Mouse (Mus musculus): ENCODE measurements around the gene Ahcyl2. TPM values are rescaled to one million over a fixed set of nuclear protein-coding genes. Genes with fewer than 3 reads are reported as not detected.
"Not testable (repeated sequence)": the region's sequence is repeated elsewhere in the genome, so short reads cannot be mapped to it uniquely, and the experiment has no call there.

Ahcyl2 gene
- polyA plus RNA-seq, 1 experiment from 2014 or later = 19.4 TPM

GRCm38 (mm10) chr6:29753336-29753735 lies 14.5 kb upstream of the Ahcyl2 start:
- H3K9ac ChIP-seq (replicated peaks) = no peak overlapping the region
- H3K4me3 ChIP-seq (replicated peaks) = no peak overlapping the region
- no peak overlapping the region for H3K4me2 ChIP-seq
- no peak overlapping the region for H3K27ac ChIP-seq (replicated peaks)
- H3K4me1 ChIP-seq = 0 out of 2 replicates have a peak, but pooled peaks cover 3% of the 10 kb centered on the region
- no peaks in the 10 kb centered on the region for H3K27me3 ChIP-seq (replicated peaks)
- WGBS = 70% methylated on average over 11 of the region's 11 CpGs
- no peaks in the 10 kb centered on the region for H3K9me3 ChIP-seq (replicated peaks)
- no peak for ATAC-seq (ENCODE audit: low FRiP score)
- H3K36me3 ChIP-seq = no peaks in the 10 kb centered on the region

GRCm38 (mm10) chr6:29756001-29756400 lies 11.8 kb upstream of the Ahcyl2 start:
- Histone ChIP-seq H3K4me1 (0 out of 2 replicates have a peak, but pooled peaks cover 3% of the 10 kb centered on the region), H3K27ac (replicated peaks) (no peak overlapping the region), H3K27me3 (replicated peaks) (no peaks in the 10 kb centered on the region), H3K9me3 (replicated peaks) (no peaks in the 10 kb centered on the region), H3K36me3 (0 out of 2 replicates have a peak, but pooled peaks cover 2% of the 10 kb centered on the region), H3K4me2 (no peak overlapping the region), H3K9ac (replicated peaks) (no peak overlapping the region), H3K4me3 (replicated peaks) (no peak overlapping the region)
- 73% methylated on average over 5 of the region's 5 CpGs for WGBS
- ATAC-seq (ENCODE audit: low FRiP score) = no peak

GRCm38 (mm10) chr6:29756476-29756875 lies 11.3 kb upstream of the Ahcyl2 start:
- H3K4me2 ChIP-seq = no peak overlapping the region
- H3K27me3 ChIP-seq (replicated peaks) = no peaks in the 10 kb centered on the region
- H3K36me3 ChIP-seq = 0 out of 2 replicates have a peak, but pooled peaks cover 2% of the 10 kb centered on the region
- H3K4me1 ChIP-seq = 0 out of 2 replicates have a peak, but pooled peaks cover 3% of the 10 kb centered on the region
- no peak overlapping the region for H3K27ac ChIP-seq (replicated peaks)
- H3K9me3 ChIP-seq (replicated peaks) = no peaks in the 10 kb centered on the region
- H3K4me3 ChIP-seq (replicated peaks) = no peak overlapping the region
- H3K9ac ChIP-seq (replicated peaks) = no peak overlapping the region
- WGBS = 85% methylated on average over 4 of the region's 4 CpGs
- ATAC-seq (ENCODE audit: low FRiP score) = no peak

- no peak overlapping the region for H3K27ac ChIP-seq (replicated peaks)
- H3K27me3 ChIP-seq (replicated peaks) = no peaks in the 10 kb centered on the region
- 48% methylated on average over 4 of the region's 4 CpGs for WGBS
- no peaks in the 10 kb centered on the region for H3K9me3 ChIP-seq (replicated peaks)
- no peak overlapping the region for H3K4me2 ChIP-seq
- no peak; the same call in 1 of the 2 replicates for ATAC-seq (ENCODE audit: low FRiP score)
- no peak overlapping the region for H3K9ac ChIP-seq (replicated peaks)
- no peak overlapping the region for H3K4me3 ChIP-seq (replicated peaks)
- 0 out of 2 replicates have a peak, but pooled peaks cover 1% of the 10 kb centered on the region for H3K4me1 ChIP-seq
- 0 out of 2 replicates have a peak, but pooled peaks cover 2% of the 10 kb centered on the region for H3K36me3 ChIP-seq
Measured at GRCm38 (mm10) chr6:29758417-29758816, 9.4 kb upstream of the Ahcyl2 start.

GRCm38 (mm10) chr6:29759012-29759679 lies 8.7 kb upstream of the Ahcyl2 start:
- WGBS = 87% methylated on average over 13 of the region's 13 CpGs

GRCm38 (mm10) chr6:29760397-29760796 lies 7.4 kb upstream of the Ahcyl2 start:
- H3K9ac ChIP-seq (replicated peaks); H3K4me1 ChIP-seq; H3K9me3 ChIP-seq (replicated peaks); H3K27ac ChIP-seq (replicated peaks); H3K4me3 ChIP-seq (replicated peaks); ATAC-seq (ENCODE audit: low FRiP score); H3K4me2 ChIP-seq; H3K36me3 ChIP-seq; H3K27me3 ChIP-seq (replicated peaks): not testable (repeated sequence)
- WGBS = 92% methylated on average over 2 of the region's 2 CpGs

More at GRCm38 (mm10) chr6:29759012-29759679, 8.7 kb upstream of the Ahcyl2 start:
- no peak for ATAC-seq (ENCODE audit: low FRiP score)
- no peak overlapping the region for H3K9ac ChIP-seq (replicated peaks)
- H3K27ac ChIP-seq (replicated peaks) = no peak overlapping the region
- no peaks in the 10 kb centered on the region for H3K27me3 ChIP-seq (replicated peaks)
- H3K9me3 ChIP-seq (replicated peaks) = no peaks in the 10 kb centered on the region
- 0 out of 2 replicates have a peak, but pooled peaks cover 2% of the 10 kb centered on the region for H3K36me3 ChIP-seq
- no peak overlapping the region for H3K4me3 ChIP-seq (replicated peaks)
- H3K4me1 ChIP-seq = no peaks in the 10 kb centered on the region
- H3K4me2 ChIP-seq = no peak overlapping the region

- Histone ChIP-seq H3K36me3 (0 out of 2 replicates have a peak, but pooled peaks cover 2% of the 10 kb centered on the region), H3K27me3 (replicated peaks) (no peaks in the 10 kb centered on the region), H3K4me3 (replicated peaks) (no peak overlapping the region), H3K4me2 (no peak overlapping the region), H3K9me3 (replicated peaks) (no peaks in the 10 kb centered on the region), H3K27ac (replicated peaks) (no peak overlapping the region), H3K4me1 (no peaks in the 10 kb centered on the region), H3K9ac (replicated peaks) (no peak overlapping the region)
- WGBS = 91% methylated on average over 4 of the region's 4 CpGs
- ATAC-seq (ENCODE audit: low FRiP score) = no peak
Measured at GRCm38 (mm10) chr6:29761282-29761681, 6.5 kb upstream of the Ahcyl2 start.

- WGBS = 64% methylated on average over 4 of the region's 4 CpGs
- H3K9ac ChIP-seq (replicated peaks) = no peak overlapping the region
- H3K9me3 ChIP-seq (replicated peaks) = no peaks in the 10 kb centered on the region
- H3K4me3 ChIP-seq (replicated peaks) = no peak overlapping the region
- no peaks in the 10 kb centered on the region for H3K27me3 ChIP-seq (replicated peaks)
- no peak for ATAC-seq (ENCODE audit: low FRiP score)
- 0 out of 2 replicates have a peak, but pooled peaks cover 2% of the 10 kb centered on the region for H3K4me1 ChIP-seq
- no peak overlapping the region for H3K4me2 ChIP-seq
- 0 out of 2 replicates have a peak, but pooled peaks cover 2% of the 10 kb centered on the region for H3K36me3 ChIP-seq
- no peak overlapping the region for H3K27ac ChIP-seq (replicated peaks)
Measured at GRCm38 (mm10) chr6:29762524-29762923, 5.3 kb upstream of the Ahcyl2 start.

- H3K9ac ChIP-seq (replicated peaks) = no peak overlapping the region
- WGBS = 89% methylated on average over 2 of the region's 2 CpGs
- no peak overlapping the region for H3K27ac ChIP-seq (replicated peaks)
Measured at GRCm38 (mm10) chr6:29766874-29767273, 937 bp upstream of the Ahcyl2 start.

GRCm38 (mm10) chr6:29768791-29769441 lies 1.1 kb downstream of the Ahcyl2 start:
- under 1% methylated on average over 49 of the region's 50 CpGs for WGBS
- Histone ChIP-seq H3K9me3 (replicated peaks) (no peaks in the 10 kb centered on the region), H3K36me3 (no peaks in the 10 kb centered on the region), H3K27me3 (replicated peaks) (no peaks in the 10 kb centered on the region), H3K4me2 (peak overlapping the region; percentile 58), H3K4me3 (replicated peaks) (peak overlapping the region; percentile 88), H3K9ac (replicated peaks) (peak overlapping the region; percentile 83), H3K4me1 (peaks cover 18% of the 10 kb centered on the region), H3K27ac (replicated peaks) (peak overlapping the region; percentile 95)
- ATAC-seq (ENCODE audit: low FRiP score) = no peak; the same call in 1 of the 2 replicates

More at GRCm38 (mm10) chr6:29766874-29767273, 937 bp upstream of the Ahcyl2 start:
- H3K4me2 ChIP-seq = no peak overlapping the region
- ATAC-seq (ENCODE audit: low FRiP score) = no peak
- H3K36me3 ChIP-seq = no peaks in the 10 kb centered on the region
- peaks cover 18% of the 10 kb centered on the region for H3K4me1 ChIP-seq
- no peaks in the 10 kb centered on the region for H3K9me3 ChIP-seq (replicated peaks)
- no peaks in the 10 kb centered on the region for H3K27me3 ChIP-seq (replicated peaks)
- H3K4me3 ChIP-seq (replicated peaks) = no peak overlapping the region

GRCm38 (mm10) chr6:29770672-29771321 lies 3.0 kb downstream of the Ahcyl2 start:
- 69% methylated on average over 2 of the region's 2 CpGs for WGBS
- Histone ChIP-seq H3K36me3 (no peaks in the 10 kb centered on the region), H3K4me2 (no peak overlapping the region), H3K4me3 (replicated peaks) (no peak overlapping the region), H3K9ac (replicated peaks) (no peak overlapping the region), H3K9me3 (replicated peaks) (no peaks in the 10 kb centered on the region), H3K27ac (replicated peaks) (no peak overlapping the region), H3K27me3 (replicated peaks) (no peaks in the 10 kb centered on the region), H3K4me1 (peaks cover 21% of the 10 kb centered on the region)
- ATAC-seq (ENCODE audit: low FRiP score) = no peak

All from neural tube, embryonic 15.5 days (tissue).